In genomic region chr16:94637423-94637822, GRCm38 (mm10) we compare ENCODE assay signal across 26 mouse cellular contexts.
A peak's percentile ranks its signal among the peaks of the same experiment; 100 is the strongest.
DNase-seq lines count a peak whose midpoint lies in the region; ATAC-seq and TF ChIP-seq lines count a peak whose summit lies in the region.
"Had no signal": no experiment of that assay in that cellular context is flagged by ENCODE, and none has a peak within 500 bp of the region (broad histone marks: within the 10 kb centered on the region; RNA-seq: fewer than 3 reads in every experiment).

No protein-coding gene starts in this region.

- ATAC-seq in forebrain, embryonic 16.5 days, result 0 out of 2 replicates have a peak, but pooled peaks have one; percentile 36
- ATAC-seq in forebrain, postnatal 0 days, result no peak
- no peak for ATAC-seq in kidney, embryonic 15.5 days (replicated peaks; ENCODE audit: low FRiP score)
- peak; percentile 14 for ATAC-seq in CD4-positive, CD25-positive, alpha-beta regulatory T cell, adult 4 months
- no peak for ATAC-seq in intestine, embryonic 16.5 days
- ATAC-seq: forebrain, embryonic 14.5 days; inflammation-experienced regulatory T-cells, adult 6 months had no signal

- no peak overlapping the region for H3K27ac ChIP-seq in forebrain, embryonic 16.5 days (ENCODE audit: low read length)
- H3K27ac ChIP-seq in forebrain, postnatal 0 days (ENCODE audit: low read depth, low read length), result no peak overlapping the region
- H3K27ac ChIP-seq in kidney, embryonic 15.5 days, result peak overlapping the region; percentile 2; the same call in 1 of the 2 replicates
- no peak overlapping the region for H3K27ac ChIP-seq in intestine, embryonic 16.5 days (ENCODE audit: low read length)
- H3K27ac ChIP-seq: hindbrain, embryonic 13.5 days; midbrain, embryonic 10.5 days; neural tube, embryonic 12.5 days had no signal

- 70% methylated on average over 10 of the region's 10 CpGs for WGBS in forebrain, embryonic 16.5 days
- 59% methylated on average over 10 of the region's 10 CpGs for WGBS in forebrain, postnatal 0 days
- 70% methylated on average over 10 of the region's 10 CpGs for WGBS in kidney, embryonic 15.5 days
- WGBS in intestine, embryonic 16.5 days, result 71% methylated on average over 10 of the region's 10 CpGs

- DNase-seq in forebrain, postnatal 0 days, result no peak
- no peak for DNase-seq in kidney, adult 18-20 months
- DNase-seq in naive thymus-derived CD4-positive, alpha-beta T cell, adult 2 months (ENCODE audit: low read depth), result peak; percentile 41
- DNase-seq in right cerebral cortex, postnatal 14 days, result no peak
- DNase-seq: adrenal gland, adult 2 months; cerebellum, adult 11-12 months; cerebellum, postnatal 10 days; embryo, embryonic 11 days; gastrocnemius, postnatal 25 days; kidney, adult 8-10 months; kidney, postnatal 14 days; left cerebral cortex, postnatal 4 days; lung, adult 18-20 months; lung, postnatal 10 days; right cerebral cortex, adult 18-20 months had no signal

- H3K4me3 ChIP-seq in forebrain, embryonic 16.5 days (replicated peaks; ENCODE audit: low read length), result no peak overlapping the region
- no peak overlapping the region for H3K4me3 ChIP-seq in forebrain, postnatal 0 days (ENCODE audit: low read depth, low read length)
- no peak overlapping the region for H3K4me3 ChIP-seq in kidney, embryonic 15.5 days (replicated peaks)
- H3K4me3 ChIP-seq in intestine, embryonic 16.5 days (ENCODE audit: low read length), result no peak overlapping the region
- H3K4me3 ChIP-seq: hindbrain, embryonic 13.5 days; midbrain, embryonic 10.5 days; neural tube, embryonic 12.5 days had no signal

- no peaks in the 10 kb centered on the region for H3K36me3 ChIP-seq in forebrain, embryonic 16.5 days (ENCODE audit: control insufficient read depth, insufficient read depth)
- no peaks in the 10 kb centered on the region for H3K36me3 ChIP-seq in forebrain, postnatal 0 days (ENCODE audit: insufficient read depth)
- H3K36me3 ChIP-seq in kidney, embryonic 15.5 days, result peaks cover 8% of the 10 kb centered on the region; the same call in 1 of the 2 replicates
- no peaks in the 10 kb centered on the region for H3K36me3 ChIP-seq in intestine, embryonic 16.5 days (ENCODE audit: control insufficient read depth, insufficient read depth, low read length)
- H3K36me3 ChIP-seq: neural tube, embryonic 12.5 days had no signal

- H3K9me3 ChIP-seq in forebrain, embryonic 16.5 days (ENCODE audit: control insufficient read depth, low read length), result no peaks in the 10 kb centered on the region
- no peaks in the 10 kb centered on the region for H3K9me3 ChIP-seq in forebrain, postnatal 0 days (ENCODE audit: low read length)
- H3K9me3 ChIP-seq in kidney, embryonic 15.5 days (replicated peaks), result no peaks in the 10 kb centered on the region
- no peaks in the 10 kb centered on the region for H3K9me3 ChIP-seq in intestine, embryonic 16.5 days (ENCODE audit: control insufficient read depth, low read length)
- H3K9me3 ChIP-seq: hindbrain, embryonic 13.5 days; midbrain, embryonic 10.5 days; neural tube, embryonic 12.5 days had no signal

- no peak for TF ChIP-seq CTCF in forebrain, postnatal 0 days (IDR thresholded peaks at IDR 0.05; ENCODE audit: low read depth)

- H3K9ac ChIP-seq in forebrain, embryonic 16.5 days (replicated peaks; ENCODE audit: low read depth, low read length), result no peak overlapping the region
- no peak overlapping the region for H3K9ac ChIP-seq in forebrain, postnatal 0 days
- no peak overlapping the region for H3K9ac ChIP-seq in kidney, embryonic 15.5 days
- H3K9ac ChIP-seq in intestine, embryonic 16.5 days (ENCODE audit: low read depth, low read length), result no peak overlapping the region
- H3K9ac ChIP-seq: hindbrain, embryonic 13.5 days; neural tube, embryonic 12.5 days had no signal

- H3K27me3 ChIP-seq in forebrain, embryonic 16.5 days (replicated peaks; ENCODE audit: control insufficient read depth, insufficient read depth, low read length), result no peaks in the 10 kb centered on the region
- no peaks in the 10 kb centered on the region for H3K27me3 ChIP-seq in forebrain, postnatal 0 days (ENCODE audit: insufficient read depth, low read length)
- H3K27me3 ChIP-seq in kidney, embryonic 15.5 days, result no peaks in the 10 kb centered on the region
- no peaks in the 10 kb centered on the region for H3K27me3 ChIP-seq in intestine, embryonic 16.5 days (replicated peaks; ENCODE audit: control insufficient read depth, insufficient read depth, low read length)
- H3K27me3 ChIP-seq: hindbrain, embryonic 13.5 days; neural tube, embryonic 12.5 days had no signal

- H3K4me2 ChIP-seq in forebrain, embryonic 16.5 days (ENCODE audit: low read length), result no peak overlapping the region
- H3K4me2 ChIP-seq in forebrain, postnatal 0 days (ENCODE audit: low read depth), result no peak overlapping the region
- no peak overlapping the region for H3K4me2 ChIP-seq in kidney, embryonic 15.5 days
- H3K4me2 ChIP-seq in intestine, embryonic 16.5 days (ENCODE audit: low read depth, low read length), result no peak overlapping the region
- H3K4me2 ChIP-seq: heart, embryonic 11.5 days; hindbrain, embryonic 13.5 days; liver, embryonic 11.5 days; neural tube, embryonic 12.5 days had no signal

- peaks cover 13% of the 10 kb centered on the region for H3K4me1 ChIP-seq in forebrain, embryonic 16.5 days (replicated peaks; ENCODE audit: control insufficient read depth, insufficient read depth, low read length)
- H3K4me1 ChIP-seq in forebrain, postnatal 0 days (ENCODE audit: insufficient read depth), result peaks cover under 1% of the 10 kb centered on the region; the same call in 1 of the 2 replicates
- H3K4me1 ChIP-seq in kidney, embryonic 15.5 days, result peaks cover 24% of the 10 kb centered on the region
- peaks cover 22% of the 10 kb centered on the region for H3K4me1 ChIP-seq in intestine, embryonic 16.5 days (ENCODE audit: control insufficient read depth, insufficient read depth, low read length)

Comparison
In these comparisons a context has a peak if more than half of its experiments do, and no peak if none do; other contexts are left out.
1. ATAC-seq: peak in forebrain, embryonic 16.5 days (single experiment) and CD4-positive, CD25-positive, alpha-beta regulatory T cell, adult 4 months (single experiment); none in forebrain, postnatal 0 days (single experiment), kidney, embryonic 15.5 days (single experiment) and intestine, embryonic 16.5 days (single experiment).